Mouse (Mus musculus) T-helper 1 cell (primary cell): ENCODE data around the gene Amdhd1.

Experiments used
- in situ Hi-C: fragments of 300-600 bp; cut with MboI, MseI; formaldehyde crosslinking; loops from one replicate; pipeline ENCODE4 v1.15.1; 2025; ENCODE audit warnings: high pct_unique_total_duplicates

Gene Amdhd1

GRCm38 (mm10) chr10:93540431-93541210 is 788 bp upstream of the Amdhd1 start, which contains the start of gene Ccdc38:
Gene Ccdc38, plus strand, starts transcription at chr10:93540632.
- in situ Hi-C loops = no loop called here

DNA sequence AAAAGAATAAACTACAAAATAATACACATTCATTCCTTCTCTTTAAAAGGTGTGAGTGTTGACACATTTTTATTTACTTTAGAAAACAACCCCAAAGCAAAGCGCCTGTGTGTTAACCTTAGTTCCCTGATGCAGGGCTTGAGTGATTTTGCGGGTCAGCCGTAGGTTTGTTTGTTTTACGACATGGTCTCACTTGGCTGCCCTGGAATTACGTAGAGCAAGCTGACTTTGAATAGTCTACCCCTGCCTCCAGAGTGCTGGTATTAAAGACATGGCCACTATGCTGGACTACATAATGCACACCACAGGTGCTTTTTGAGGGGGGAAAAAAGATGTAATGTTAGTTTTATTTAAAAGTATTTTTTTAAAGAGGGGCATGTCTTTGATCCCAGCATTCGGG is 1.0 kb downstream of the Amdhd1 start:
- in situ Hi-C loops = no loop called here

DNA sequence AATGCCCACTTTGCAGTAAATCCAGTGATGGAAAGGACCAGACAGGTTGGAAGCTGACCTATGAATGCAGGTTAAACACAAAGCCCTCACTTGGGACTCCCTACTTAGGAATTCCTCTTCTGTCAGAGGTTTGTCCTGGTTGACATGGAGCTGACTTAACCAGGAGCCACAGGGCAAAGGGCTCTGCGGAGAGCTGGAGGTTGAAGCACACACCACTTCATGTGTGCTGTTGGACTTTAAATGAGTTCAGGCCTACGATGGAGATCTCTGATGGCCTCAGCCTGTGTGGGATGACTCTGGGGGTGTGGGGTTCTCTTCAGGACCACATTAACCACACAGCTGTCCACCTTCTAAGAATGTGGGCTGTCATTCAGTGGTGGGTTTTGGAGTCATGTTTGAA is 1.5 kb downstream of the Amdhd1 start:
- in situ Hi-C loops = no loop called here

GRCm38 (mm10) chr10:93525329-93525728 is 14.5 kb downstream of the Amdhd1 start:
- in situ Hi-C loops = no loop called here

- in situ Hi-C loops = no loop called here
Observed at GRCm38 (mm10) chr10:93520994-93521393, 18.8 kb downstream of the Amdhd1 start.

DNA sequence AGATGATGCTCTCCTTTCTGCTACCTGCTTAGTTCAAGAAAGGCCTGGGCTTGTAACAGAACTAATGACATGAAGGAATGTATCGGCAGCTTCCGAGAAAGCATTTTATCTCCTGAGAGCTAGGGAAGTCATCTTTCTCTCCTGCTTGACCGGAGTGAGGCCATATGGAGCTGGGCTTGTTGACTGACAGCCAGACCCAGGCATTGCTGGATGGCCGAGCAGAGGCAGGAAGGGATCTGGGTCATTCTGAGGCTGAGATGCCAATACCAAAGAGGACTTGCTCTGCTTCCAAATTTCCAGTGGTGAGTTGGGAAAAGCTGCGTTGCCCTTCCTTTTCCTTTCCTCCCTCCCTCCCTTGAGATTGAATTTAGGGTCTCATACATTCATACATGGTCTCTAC is 20.1 kb downstream of the Amdhd1 start:
- in situ Hi-C loops = no loop called here

DNA sequence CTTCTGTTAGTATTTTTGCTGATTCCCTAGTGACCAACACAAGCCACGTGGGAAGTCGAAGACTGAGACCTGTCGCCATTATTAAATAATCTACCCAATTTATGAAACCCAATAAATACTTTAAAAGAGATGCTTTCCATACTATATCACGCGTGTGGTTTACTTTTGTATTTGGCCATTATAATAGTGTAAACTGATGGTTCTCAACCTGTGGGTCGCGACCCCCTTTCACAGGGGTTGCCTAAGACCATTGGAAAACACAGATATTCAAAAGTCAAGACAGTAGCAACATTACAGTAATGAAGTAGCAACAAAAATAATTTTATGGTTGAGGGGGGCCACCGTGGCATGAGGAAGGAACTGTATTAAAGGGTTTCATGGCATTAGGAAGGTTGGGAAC is 20.7 kb downstream of the Amdhd1 start:
- in situ Hi-C loops = no loop called here

- in situ Hi-C loops = no loop called here
Observed at GRCm38 (mm10) chr10:93518620-93519019, 21.2 kb downstream of the Amdhd1 start.

GRCm38 (mm10) chr10:93518186-93518585 is 21.6 kb downstream of the Amdhd1 start:
- in situ Hi-C loops = no loop called here

GRCm38 (mm10) chr10:93517754-93518153 is 22.1 kb downstream of the Amdhd1 start:
- in situ Hi-C loops = no loop called here

- in situ Hi-C loops = no loop called here
Observed at GRCm38 (mm10) chr10:93515927-93516326, 23.9 kb downstream of the Amdhd1 start.

DNA sequence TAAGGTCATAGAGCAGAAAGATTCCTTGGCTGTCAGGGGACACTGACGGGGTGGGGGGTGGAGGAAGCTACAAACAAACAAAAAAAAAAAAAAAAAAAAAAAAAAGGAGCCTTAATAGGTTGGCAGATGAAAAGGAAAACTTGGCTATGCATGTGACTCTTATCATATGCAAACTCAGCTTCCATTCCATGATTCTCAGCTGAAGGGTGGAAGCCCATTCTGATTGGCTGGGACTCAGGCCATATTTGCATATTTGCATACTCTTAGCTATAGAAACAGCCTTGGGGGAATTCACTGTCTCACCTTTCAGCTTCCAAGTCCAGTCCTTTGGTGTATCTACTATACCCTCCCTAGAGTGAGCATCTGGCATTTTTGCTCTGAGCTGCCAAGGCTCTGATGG is 24.4 kb downstream of the Amdhd1 start:
- in situ Hi-C loops = no loop called here

GRCm38 (mm10) chr10:93509532-93510153 is 30.2 kb downstream of the Amdhd1 start:
- in situ Hi-C loops = no loop called here

DNA sequence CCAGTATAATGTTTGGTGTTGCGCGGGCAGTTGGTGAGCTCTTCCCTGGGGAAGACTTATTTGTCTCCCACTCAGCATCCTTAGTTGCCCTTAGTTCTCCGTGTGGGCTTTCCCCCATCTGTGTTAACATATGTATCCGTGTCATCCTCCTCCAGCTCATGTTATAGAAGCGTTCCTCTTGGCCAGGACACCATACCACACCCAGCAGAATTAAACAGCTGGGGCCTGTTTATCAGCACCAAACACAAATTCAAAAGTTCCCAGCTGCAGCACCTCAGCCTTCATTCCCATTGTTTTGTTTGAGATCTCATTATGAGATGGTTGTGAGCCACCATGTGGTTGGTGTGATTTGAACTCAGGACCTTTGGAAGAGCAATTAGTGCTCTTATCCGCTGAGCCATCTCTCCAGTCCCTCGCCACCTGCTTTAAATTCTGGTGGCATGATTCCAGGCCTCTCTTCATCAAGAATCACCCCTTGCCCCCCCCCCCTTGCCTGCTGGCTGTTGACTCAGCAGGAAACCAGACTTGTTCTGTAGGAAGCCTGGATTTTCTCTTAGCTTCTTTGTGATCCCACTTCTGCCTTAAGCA is 31.4 kb downstream of the Amdhd1 start:
- in situ Hi-C loops = no loop called here

GRCm38 (mm10) chr10:93501346-93501745 is 38.5 kb downstream of the Amdhd1 start:
- in situ Hi-C loops = no loop called here

GRCm38 (mm10) chr10:93500864-93501263 is 39.0 kb downstream of the Amdhd1 start:
- in situ Hi-C loops = no loop called here

GRCm38 (mm10) chr10:93490451-93490850 is 49.4 kb downstream of the Amdhd1 start:
- in situ Hi-C loops = no loop called here

DNA sequence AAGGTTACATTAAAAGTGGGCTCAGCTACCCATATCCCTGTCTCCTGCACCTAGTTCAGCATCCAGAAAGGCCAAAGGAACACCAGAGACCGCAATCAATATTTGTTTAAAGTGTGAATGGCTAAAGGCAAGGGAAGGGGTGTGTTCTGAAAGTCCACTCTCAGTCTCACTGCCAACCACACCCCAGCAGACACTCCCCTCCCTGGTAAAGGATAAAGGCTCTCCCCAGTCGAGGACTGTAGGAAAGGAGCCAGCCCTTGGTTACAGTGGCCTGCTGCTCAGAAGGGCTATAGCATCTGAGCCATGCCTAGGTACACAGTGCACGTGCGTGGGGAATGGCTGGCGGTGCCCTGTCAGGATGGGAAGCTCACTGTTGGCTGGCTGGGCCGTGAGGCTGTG is 51.0 kb downstream of the Amdhd1 start:
- in situ Hi-C loops = no loop called here

GRCm38 (mm10) chr10:93488066-93488827 is 51.6 kb downstream of the Amdhd1 start, which contains the start of gene Hal:
Gene Hal, plus strand, starts transcription at chr10:93488768.
- in situ Hi-C loops = no loop called here

DNA sequence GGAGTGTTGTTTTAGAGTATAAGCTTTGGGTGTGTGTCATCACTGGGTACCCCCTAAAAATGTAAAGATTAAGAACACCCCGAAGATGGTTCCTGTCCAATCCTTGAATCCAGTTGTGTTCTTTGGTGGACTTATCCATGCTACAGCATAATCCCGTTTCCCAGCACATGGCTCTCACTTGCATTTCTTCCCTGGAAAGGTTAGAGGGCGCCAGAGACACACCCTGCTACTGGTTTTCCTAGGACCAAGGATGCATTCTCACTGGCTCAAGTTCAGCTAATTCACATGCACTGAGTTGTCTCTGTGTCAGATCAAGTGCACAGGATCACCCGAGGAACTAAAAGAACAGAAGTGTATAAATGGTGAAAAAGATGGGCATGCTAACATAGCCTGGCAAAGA is 53.2 kb downstream of the Amdhd1 start:
- in situ Hi-C loops = no loop called here

- in situ Hi-C loops = no loop called here
Observed at GRCm38 (mm10) chr10:93485055-93485691, 54.7 kb downstream of the Amdhd1 start.

DNA sequence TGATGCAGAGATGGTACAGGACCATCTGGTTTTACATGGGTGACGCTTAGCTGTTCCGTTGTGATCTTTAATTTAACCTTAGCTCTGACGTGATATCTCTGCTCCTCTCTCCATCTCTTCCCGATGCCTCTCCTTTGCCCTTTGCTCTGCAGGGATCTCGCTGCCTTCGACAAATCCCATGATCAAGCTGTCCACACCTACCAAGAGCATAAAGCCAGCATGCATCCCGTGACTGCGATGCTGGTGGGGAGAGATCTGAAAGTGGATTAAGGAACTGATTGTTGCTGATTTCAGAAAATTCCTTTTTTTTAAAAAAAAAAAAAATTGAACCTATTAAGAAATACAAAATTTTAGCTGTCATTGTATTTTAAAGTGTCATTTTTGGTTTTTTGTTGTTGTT is 55.3 kb downstream of the Amdhd1 start:
- in situ Hi-C loops = no loop called here
